Mouse (Mus musculus) liver, embryonic 14.5 days (tissue): Measurements from ENCODE around the gene Rasgrp3. TPM values are rescaled to one million over a fixed set of nuclear protein-coding genes. Genes with fewer than 3 reads are reported as not detected.

Experiments used
- ATAC-seq: fragments of 200-750 bp; cut with Nextera tagmentation; 2 replicates; pipeline ENCODE4 v1.8.0; 2017; ENCODE audit warnings: moderate number of reproducible peaks, mild to moderate bottlenecking, moderate library complexity; ENCODE audit not compliant: insufficient read depth
- DNase-seq, 3 experiments: peaks; one replicate each; pipeline ENCODE4 v3.0.0-alpha.2; 2012 to 2013; ENCODE audit warnings: low read depth in 3 of 3, low spot score in 3 of 3
- H3K27ac ChIP-seq: fragments of 300-500 bp; sonication (generic); 2 replicates; pipeline ENCODE4 v1.5.1; 2014; ENCODE audit warnings: moderate library complexity, mild to moderate bottlenecking, control low read depth, inconsistent platforms
- H3K27me3 ChIP-seq: fragments of 300-500 bp; sonication (generic); 2 replicates; pipeline ENCODE4 v1.6.1; 2014; ENCODE audit warnings: mild to moderate bottlenecking, low read length, moderate library complexity; ENCODE audit not compliant: control insufficient read depth, insufficient read depth
- H3K36me3 ChIP-seq: fragments of 300-500 bp; sonication (generic); replicated peaks from 2 replicates; pipeline ENCODE4 v1.6.1; 2014; ENCODE audit warnings: low read depth; ENCODE audit not compliant: control insufficient read depth, insufficient read depth
- H3K4me1 ChIP-seq, 2 experiments: fragments of 200-500 bp in 1 of 2; fragments of 300-500 bp in 1 of 2; sonication (generic) in 1 of 2; replicated peaks; 2 replicates each; pipeline ENCODE4 v1.6.1; 2012 to 2014; ENCODE audit warnings: antibody characterized with exemption in 1 of 2, inconsistent platforms in 1 of 2, low read length in 1 of 2; ENCODE audit not compliant: control insufficient read depth in 2 of 2, insufficient read depth in 2 of 2
- H3K4me2 ChIP-seq: fragments of 300-500 bp; sonication (generic); 2 replicates; pipeline ENCODE4 v1.6.1; 2014; ENCODE audit warnings: low read depth, mild to moderate bottlenecking, control low read depth, moderate library complexity
- H3K4me3 ChIP-seq, 2 experiments: fragments of 200-500 bp in 1 of 2; fragments of 300-500 bp in 1 of 2; sonication (generic) in 1 of 2; 2 replicates each; pipeline ENCODE4 v1.5.1; 2012 to 2014; ENCODE audit warnings: low read depth in 2 of 2, low read length in 2 of 2, mild to moderate bottlenecking in 2 of 2, control low read depth in 1 of 2, inconsistent platforms in 1 of 2, moderate library complexity in 1 of 2; ENCODE audit not compliant: insufficient read depth in 1 of 2
- H3K9ac ChIP-seq: fragments of 300-500 bp; sonication (generic); replicated peaks from 2 replicates; pipeline ENCODE4 v1.6.1; 2014; ENCODE audit warnings: mild to moderate bottlenecking, control low read depth, moderate library complexity
- H3K9me3 ChIP-seq: fragments of 300-500 bp; sonication (generic); 2 replicates; pipeline ENCODE4 v1.6.1; 2016; ENCODE audit warnings: low read length, mixed read lengths; ENCODE audit not compliant: control insufficient read depth
- CTCF ChIP-seq: IDR thresholded peaks from 2 replicates; pipeline ENCODE4 v1.5.1; 2016; ENCODE audit warnings: antibody characterized with exemption, low read depth, control low read depth
- EP300 ChIP-seq: IDR thresholded peaks from 2 replicates; pipeline ENCODE4 v1.6.1; 2016; ENCODE audit warnings: antibody characterized with exemption, low read depth
- WGBS: fragments of 180-500 bp; shearing (Covaris S2); extraction: QIAGEN DNeasy Blood & Tissue Kit; methylation state at CpG from one replicate; pipeline ENCODE4 v1.1.7; 2014; ENCODE audit not compliant: insufficient replicate concordance; 5-methylcytosine and 5-hydroxymethylcytosine counted together
- polyA plus RNA-seq, 2 experiments: library from polyadenylated mRNA; depleted of rRNA in 1 of 2; stranded (reverse) in 1 of 2; unstranded in 1 of 2; fragments of >200 nt; fragmentation: Nextera tagmentation in 1 of 2; extraction: Ambion mirVana in 1 of 2; gene quantifications; 2 replicates each; pipeline versions ENCODE4 v1.2.1 to v1.2.3; 2012 to 2014

Gene Rasgrp3
- polyA plus RNA-seq, 2 experiments = 2.0 to 2.9 TPM

DNA sequence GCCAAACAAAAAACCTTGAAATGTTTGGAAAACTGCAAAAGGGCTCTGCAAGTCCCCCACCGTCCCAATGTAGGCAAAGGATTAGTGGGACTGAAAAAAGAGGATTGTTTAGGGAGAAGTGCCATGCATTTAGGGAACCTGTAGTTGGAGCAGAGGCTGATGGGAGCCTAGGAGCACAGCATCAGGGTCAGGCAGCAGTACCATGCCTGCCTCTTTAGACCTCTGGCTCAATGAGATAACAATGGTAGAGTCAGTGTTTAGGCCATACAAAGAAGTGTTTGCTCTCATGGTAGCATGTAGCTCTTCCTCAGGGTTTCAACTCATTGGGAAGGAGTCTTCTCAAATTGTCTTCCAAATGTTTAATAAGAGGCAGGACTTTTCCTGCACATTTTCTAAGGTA, 40.3 kb downstream of the Rasgrp3 start:
- no peaks in the 10 kb centered on the region for H3K9me3 ChIP-seq
- DNase-seq = no peak
- no peak overlapping the region for H3K27ac ChIP-seq
- 42% methylated on average over 1 of the region's 1 CpGs for WGBS
- H3K36me3 ChIP-seq = no peaks in the 10 kb centered on the region
- H3K4me3 ChIP-seq = no peak overlapping the region
- TF ChIP-seq CTCF (no peak), EP300 (no peak)
- H3K27me3 ChIP-seq = no peaks in the 10 kb centered on the region
- no peak overlapping the region for H3K4me2 ChIP-seq
- no peak for ATAC-seq
- peaks cover 0 to 8% of the 10 kb centered on the region in 2 experiments; a peak in 2 of 4 replicates for H3K4me1 ChIP-seq
- H3K9ac ChIP-seq = no peak overlapping the region

DNA sequence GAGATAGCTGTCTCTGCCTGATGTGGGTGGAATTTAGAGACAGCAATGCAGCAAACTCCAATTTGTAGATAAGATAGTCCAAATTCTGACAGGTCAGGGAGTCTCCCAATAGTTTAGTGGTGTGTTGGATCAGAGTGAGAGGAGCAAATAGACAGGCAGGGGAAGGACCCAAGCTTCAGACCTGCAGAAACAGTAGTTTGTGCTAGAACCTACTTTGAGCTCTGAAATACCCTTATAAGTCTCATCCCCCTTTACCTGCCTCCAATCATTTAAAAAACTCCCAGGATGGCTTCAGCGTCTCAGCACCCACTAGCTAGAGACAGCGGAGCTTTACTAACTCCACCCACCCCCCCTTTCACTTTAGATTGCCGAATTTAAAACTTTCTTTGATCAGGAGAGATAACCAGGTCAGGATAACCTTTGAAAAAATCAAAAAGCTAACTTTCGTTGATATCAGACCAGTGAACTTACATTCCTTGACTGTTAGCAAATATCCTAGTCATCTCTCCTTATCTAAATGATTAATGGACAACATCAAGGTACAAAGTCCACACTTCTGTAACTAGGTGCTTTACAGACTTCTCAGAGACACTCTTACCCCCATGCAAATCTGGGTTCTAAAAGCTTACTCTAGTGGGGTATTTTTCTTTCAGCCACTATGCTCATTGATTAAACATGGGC, 41.2 kb downstream of the Rasgrp3 start:
- no peak for DNase-seq
- Histone ChIP-seq H3K9me3 (no peaks in the 10 kb centered on the region), H3K36me3 (no peaks in the 10 kb centered on the region), H3K27ac (no peak overlapping the region), H3K27me3 (no peaks in the 10 kb centered on the region), H3K4me3 (no peak overlapping the region), H3K9ac (no peak overlapping the region), H3K4me1 (peaks cover 0 to 8% of the 10 kb centered on the region in 2 experiments; a peak in 2 of 4 replicates), H3K4me2 (no peak overlapping the region)
- TF ChIP-seq CTCF = no peak
- TF ChIP-seq EP300 = no peak
- ATAC-seq = no peak
- WGBS = 48% methylated on average over 4 of the region's 4 CpGs

DNA sequence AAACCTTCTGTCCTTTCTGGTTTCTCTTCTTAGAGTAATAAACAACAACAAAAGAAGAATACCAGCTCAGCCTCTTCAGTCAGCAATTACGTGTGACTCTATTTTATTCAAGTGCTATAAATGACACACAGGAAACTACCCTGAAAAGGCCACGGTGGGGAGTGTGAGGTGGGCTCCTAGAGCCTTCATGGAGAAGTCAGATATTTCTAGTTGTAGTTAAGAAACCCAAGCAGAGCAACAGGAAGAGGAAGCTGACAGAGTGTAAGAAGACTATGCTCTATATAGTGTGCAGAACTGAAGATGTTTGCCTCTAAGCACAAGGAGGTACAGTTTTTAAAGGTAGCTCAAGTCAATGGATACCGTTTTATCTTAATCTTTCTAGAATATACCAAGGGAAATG, 42.0 kb downstream of the Rasgrp3 start:
- peaks cover 0 to 8% of the 10 kb centered on the region in 2 experiments; a peak in 2 of 4 replicates for H3K4me1 ChIP-seq
- H3K27me3 ChIP-seq = no peaks in the 10 kb centered on the region
- ATAC-seq = no peak
- H3K4me2 ChIP-seq = no peak overlapping the region
- WGBS = 31% methylated on average over 3 of the region's 3 CpGs
- no peak for TF ChIP-seq EP300
- no peak for TF ChIP-seq CTCF
- H3K27ac ChIP-seq = no peak overlapping the region
- H3K9ac ChIP-seq = no peak overlapping the region
- no peak for DNase-seq
- H3K9me3 ChIP-seq = no peaks in the 10 kb centered on the region
- H3K4me3 ChIP-seq = no peak overlapping the region
- no peaks in the 10 kb centered on the region for H3K36me3 ChIP-seq

DNA sequence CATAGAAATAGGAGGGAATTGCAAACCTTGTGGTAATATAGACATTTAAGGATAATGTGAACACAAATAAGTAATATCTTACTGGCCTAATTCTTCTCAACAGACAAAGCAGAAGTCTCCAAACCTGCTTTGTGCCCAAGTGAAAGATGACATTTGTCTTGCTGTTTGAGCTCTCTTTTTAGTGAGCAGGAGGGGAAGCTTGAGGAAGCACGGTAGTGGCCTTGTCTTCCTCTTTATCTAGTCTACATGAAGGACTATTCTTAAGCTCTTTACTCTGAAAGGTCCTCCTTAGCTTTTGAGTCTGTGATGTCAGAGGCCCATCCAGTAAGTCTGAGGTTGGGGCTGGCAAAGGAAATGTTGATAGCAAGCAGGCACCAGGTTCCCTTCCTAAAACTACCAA, 43.1 kb downstream of the Rasgrp3 start:
- no peak for DNase-seq

DNA sequence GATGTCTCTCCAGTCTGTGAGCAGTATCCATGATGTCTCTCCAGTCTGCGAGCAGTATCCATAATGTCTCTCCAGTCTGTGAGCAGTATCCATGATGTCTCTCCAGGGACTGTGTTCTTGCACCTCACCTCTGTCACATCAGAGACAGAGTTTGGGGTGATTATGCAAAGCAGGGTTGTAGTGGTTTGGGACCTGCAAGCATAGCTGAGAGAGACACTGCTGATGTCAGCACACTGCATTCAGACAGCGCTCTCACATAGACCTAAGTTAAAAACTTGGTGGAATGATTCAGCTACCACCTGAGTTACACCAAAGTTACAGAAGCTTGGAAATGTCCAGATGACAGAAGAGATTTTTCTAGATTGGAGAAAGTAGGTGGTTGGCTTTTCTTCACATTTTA, 44.0 kb downstream of the Rasgrp3 start:
- no peak overlapping the region for H3K4me2 ChIP-seq
- DNase-seq (no peak), ATAC-seq (no peak)
- no peak for TF ChIP-seq EP300
- TF ChIP-seq CTCF = no peak
- H3K9ac ChIP-seq = no peak overlapping the region
- H3K36me3 ChIP-seq = no peaks in the 10 kb centered on the region
- WGBS = 68% methylated on average over 2 of the region's 2 CpGs
- H3K4me3 ChIP-seq = no peak overlapping the region
- no peaks in the 10 kb centered on the region for H3K27me3 ChIP-seq
- no peaks in the 10 kb centered on the region for H3K9me3 ChIP-seq
- no peak overlapping the region for H3K27ac ChIP-seq
- H3K4me1 ChIP-seq = peaks cover 0 to 8% of the 10 kb centered on the region in 2 experiments; a peak in 2 of 4 replicates

More for the DNA sequence above, 43.1 kb downstream of the Rasgrp3 start:
- H3K9ac ChIP-seq = no peak overlapping the region
- no peak overlapping the region for H3K4me3 ChIP-seq
- no peak for ATAC-seq
- WGBS = 7% methylated on average over 1 of the region's 1 CpGs
- H3K4me1 ChIP-seq = peaks cover 0 to 8% of the 10 kb centered on the region in 2 experiments; a peak in 2 of 4 replicates
- H3K36me3 ChIP-seq = no peaks in the 10 kb centered on the region
- H3K27me3 ChIP-seq = no peaks in the 10 kb centered on the region
- TF ChIP-seq EP300 (no peak), CTCF (no peak)
- H3K9me3 ChIP-seq = no peaks in the 10 kb centered on the region
- no peak overlapping the region for H3K27ac ChIP-seq
- no peak overlapping the region for H3K4me2 ChIP-seq
